Mouse (Mus musculus): ENCODE results near the gene 1700030K09Rik. TPM values are rescaled to one million over a fixed set of nuclear protein-coding genes. Genes with fewer than 3 reads are reported as not detected.
A peak's percentile ranks its signal among the peaks of the same experiment; 100 is the strongest.

Gene 1700030K09Rik
- polyA plus RNA-seq, 1 experiment = 9.5 TPM

- H3K27ac ChIP-seq (ENCODE audit: control insufficient read depth, insufficient read depth, low read length) = no peak overlapping the region
- H3K36me3 ChIP-seq (ENCODE audit: control insufficient read depth, insufficient read depth, low read length) = no peaks in the 10 kb centered on the region
- H3K4me1 ChIP-seq (replicated peaks; ENCODE audit: control insufficient read depth, insufficient read depth, low read length) = no peaks in the 10 kb centered on the region
- TF ChIP-seq CTCF (IDR thresholded peaks at IDR 0.05; ENCODE audit: borderline replicate concordance, control insufficient read depth, extremely low read depth, insufficient read depth, low read length, poor library complexity) = no peak
- no peak for TF ChIP-seq POLR2A (IDR thresholded peaks at IDR 0.05; ENCODE audit: control insufficient read depth, extremely low read depth, insufficient read depth, low read length, poor library complexity)
- DNase-seq = no peak
- no peaks in the 10 kb centered on the region for H3K27me3 ChIP-seq (ENCODE audit: control insufficient read depth, insufficient read depth, low read length)
- H3K4me3 ChIP-seq (ENCODE audit: control insufficient read depth, insufficient read depth, low read length) = no peak overlapping the region
- 19% methylated on average over 2 of the region's 2 CpGs for WGBS
Measured at GRCm38 (mm10) chr8:72434952-72435351, 8.7 kb upstream of the 1700030K09Rik start.

GRCm38 (mm10) chr8:72438248-72439015 lies 5.2 kb upstream of the 1700030K09Rik start:
- H3K36me3 ChIP-seq (ENCODE audit: control insufficient read depth, insufficient read depth, low read length) = no peaks in the 10 kb centered on the region
- H3K27ac ChIP-seq (ENCODE audit: control insufficient read depth, insufficient read depth, low read length) = no peak overlapping the region
- no peak for DNase-seq
- peaks cover 5% of the 10 kb centered on the region for H3K4me1 ChIP-seq (replicated peaks; ENCODE audit: control insufficient read depth, insufficient read depth, low read length)
- no peak overlapping the region for H3K4me3 ChIP-seq (ENCODE audit: control insufficient read depth, insufficient read depth, low read length)
- TF ChIP-seq POLR2A (IDR thresholded peaks at IDR 0.05; ENCODE audit: control insufficient read depth, extremely low read depth, insufficient read depth, low read length, poor library complexity) (no peak), CTCF (IDR thresholded peaks at IDR 0.05; ENCODE audit: borderline replicate concordance, control insufficient read depth, extremely low read depth, insufficient read depth, low read length, poor library complexity) (no peak)
- WGBS = 85% methylated on average over 8 of the region's 8 CpGs
- no peaks in the 10 kb centered on the region for H3K27me3 ChIP-seq (ENCODE audit: control insufficient read depth, insufficient read depth, low read length)

GRCm38 (mm10) chr8:72443994-72444350 lies 292 bp downstream of the 1700030K09Rik start:
- TF ChIP-seq CTCF (IDR thresholded peaks at IDR 0.05; ENCODE audit: borderline replicate concordance, control insufficient read depth, extremely low read depth, insufficient read depth, low read length, poor library complexity) (no peak), POLR2A (IDR thresholded peaks at IDR 0.05; ENCODE audit: control insufficient read depth, extremely low read depth, insufficient read depth, low read length, poor library complexity) (no peak)
- Histone ChIP-seq H3K4me3 (ENCODE audit: control insufficient read depth, insufficient read depth, low read length) (peak overlapping the region; percentile 41), H3K4me1 (replicated peaks; ENCODE audit: control insufficient read depth, insufficient read depth, low read length) (peaks cover 9% of the 10 kb centered on the region), H3K36me3 (ENCODE audit: control insufficient read depth, insufficient read depth, low read length) (no peaks in the 10 kb centered on the region), H3K27me3 (ENCODE audit: control insufficient read depth, insufficient read depth, low read length) (no peaks in the 10 kb centered on the region), H3K27ac (ENCODE audit: control insufficient read depth, insufficient read depth, low read length) (no peak overlapping the region)
- WGBS = 36% methylated on average over 6 of the region's 6 CpGs
- no peak for DNase-seq

- Histone ChIP-seq H3K4me1 (replicated peaks; ENCODE audit: control insufficient read depth, insufficient read depth, low read length) (peaks cover 9% of the 10 kb centered on the region), H3K27ac (ENCODE audit: control insufficient read depth, insufficient read depth, low read length) (no peak overlapping the region), H3K27me3 (ENCODE audit: control insufficient read depth, insufficient read depth, low read length) (no peaks in the 10 kb centered on the region), H3K4me3 (ENCODE audit: control insufficient read depth, insufficient read depth, low read length) (no peak overlapping the region), H3K36me3 (ENCODE audit: control insufficient read depth, insufficient read depth, low read length) (peaks cover 7% of the 10 kb centered on the region; the same call in 1 of the 2 replicates)
- no peak for TF ChIP-seq POLR2A (IDR thresholded peaks at IDR 0.05; ENCODE audit: control insufficient read depth, extremely low read depth, insufficient read depth, low read length, poor library complexity)
- no peak for TF ChIP-seq CTCF (IDR thresholded peaks at IDR 0.05; ENCODE audit: borderline replicate concordance, control insufficient read depth, extremely low read depth, insufficient read depth, low read length, poor library complexity)
- no peak for DNase-seq
- 88% methylated on average over 6 of the region's 6 CpGs for WGBS
Measured at GRCm38 (mm10) chr8:72445071-72445470, 1.4 kb downstream of the 1700030K09Rik start.

- TF ChIP-seq CTCF (IDR thresholded peaks at IDR 0.05; ENCODE audit: borderline replicate concordance, control insufficient read depth, extremely low read depth, insufficient read depth, low read length, poor library complexity) (no peak), POLR2A (IDR thresholded peaks at IDR 0.05; ENCODE audit: control insufficient read depth, extremely low read depth, insufficient read depth, low read length, poor library complexity) (no peak)
- Histone ChIP-seq H3K36me3 (ENCODE audit: control insufficient read depth, insufficient read depth, low read length) (peaks cover 7% of the 10 kb centered on the region; the same call in 1 of the 2 replicates), H3K27me3 (ENCODE audit: control insufficient read depth, insufficient read depth, low read length) (no peaks in the 10 kb centered on the region), H3K4me1 (replicated peaks; ENCODE audit: control insufficient read depth, insufficient read depth, low read length) (no peaks in the 10 kb centered on the region), H3K4me3 (ENCODE audit: control insufficient read depth, insufficient read depth, low read length) (no peak overlapping the region), H3K27ac (ENCODE audit: control insufficient read depth, insufficient read depth, low read length) (no peak overlapping the region)
- WGBS = 96% methylated on average over 8 of the region's 8 CpGs
- no peak for DNase-seq
Measured at GRCm38 (mm10) chr8:72451516-72451915, 7.8 kb downstream of the 1700030K09Rik start.

GRCm38 (mm10) chr8:72453904-72454303 lies 10.2 kb downstream of the 1700030K09Rik start:
- no peaks in the 10 kb centered on the region for H3K27me3 ChIP-seq (ENCODE audit: control insufficient read depth, insufficient read depth, low read length)
- H3K36me3 ChIP-seq (ENCODE audit: control insufficient read depth, insufficient read depth, low read length) = peaks cover 12% of the 10 kb centered on the region
- H3K27ac ChIP-seq (ENCODE audit: control insufficient read depth, insufficient read depth, low read length) = no peak overlapping the region
- no peak overlapping the region for H3K4me3 ChIP-seq (ENCODE audit: control insufficient read depth, insufficient read depth, low read length)
- TF ChIP-seq CTCF (IDR thresholded peaks at IDR 0.05; ENCODE audit: borderline replicate concordance, control insufficient read depth, extremely low read depth, insufficient read depth, low read length, poor library complexity) (no peak), POLR2A (IDR thresholded peaks at IDR 0.05; ENCODE audit: control insufficient read depth, extremely low read depth, insufficient read depth, low read length, poor library complexity) (no peak)
- DNase-seq = no peak
- H3K4me1 ChIP-seq (replicated peaks; ENCODE audit: control insufficient read depth, insufficient read depth, low read length) = no peaks in the 10 kb centered on the region
- WGBS = 95% methylated on average over 2 of the region's 2 CpGs
